Mouse (Mus musculus) fat pad, adult 2 months (tissue): ENCODE data around the gene Krt75.

Experiments
- DNase-seq: peaks from one replicate; pipeline ENCODE4 v3.0.0-alpha.2; 2011; ENCODE audit warnings: low read depth, low spot score; ENCODE audit errors: extremely low read depth

Krt75 gene

DNA sequence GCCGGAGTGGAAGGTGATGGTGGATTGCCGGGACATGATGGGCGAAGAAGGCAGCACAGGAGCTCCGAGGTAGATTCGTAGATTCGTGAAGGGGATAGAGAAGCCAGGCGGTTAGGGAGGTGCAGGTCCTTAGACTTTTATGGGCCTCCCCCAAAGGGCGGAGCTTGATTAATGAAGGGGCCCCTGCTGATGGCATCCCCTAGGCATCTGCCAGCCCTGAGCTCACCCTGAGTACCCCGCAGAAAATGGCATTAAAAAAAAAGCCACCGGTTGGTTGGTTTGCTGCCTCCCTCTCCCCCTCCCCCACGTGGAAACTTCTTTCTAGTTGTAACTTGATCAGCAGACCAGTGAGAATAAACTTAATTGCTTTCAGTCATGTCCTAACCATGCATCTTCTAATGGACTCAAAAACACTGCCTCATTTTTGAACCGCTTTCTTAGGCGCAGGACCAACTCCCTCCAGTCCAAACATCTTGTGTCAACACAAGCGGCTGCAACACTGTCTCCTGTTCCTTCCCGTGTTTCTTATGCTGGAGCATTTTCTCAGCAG lies at the start of gene Krt75:
Krt75 (minus strand) TSS at position 109 of the 550 bp plus-strand sequence.
- no peak for DNase-seq

DNA sequence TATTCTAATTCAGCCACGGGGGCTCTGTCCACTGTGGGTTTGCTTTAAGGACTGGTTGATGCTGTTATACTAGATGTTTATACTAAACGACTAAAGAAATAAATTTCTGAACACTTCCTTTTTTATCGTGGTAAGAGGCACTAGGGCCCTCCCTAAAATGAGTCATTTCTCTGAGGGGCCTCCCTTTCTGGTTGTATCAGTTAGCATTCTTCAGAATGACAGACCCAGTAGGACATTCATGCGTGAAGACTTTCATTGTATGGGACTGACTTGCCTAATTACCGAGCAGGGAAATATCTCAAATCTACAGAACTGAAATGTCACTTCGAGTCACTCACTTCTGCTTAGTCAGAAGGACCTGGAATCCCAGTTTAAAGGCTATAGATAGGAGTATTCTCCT lies 25.4 kb upstream of the Krt75 start:
- DNase-seq, result no peak

DNA sequence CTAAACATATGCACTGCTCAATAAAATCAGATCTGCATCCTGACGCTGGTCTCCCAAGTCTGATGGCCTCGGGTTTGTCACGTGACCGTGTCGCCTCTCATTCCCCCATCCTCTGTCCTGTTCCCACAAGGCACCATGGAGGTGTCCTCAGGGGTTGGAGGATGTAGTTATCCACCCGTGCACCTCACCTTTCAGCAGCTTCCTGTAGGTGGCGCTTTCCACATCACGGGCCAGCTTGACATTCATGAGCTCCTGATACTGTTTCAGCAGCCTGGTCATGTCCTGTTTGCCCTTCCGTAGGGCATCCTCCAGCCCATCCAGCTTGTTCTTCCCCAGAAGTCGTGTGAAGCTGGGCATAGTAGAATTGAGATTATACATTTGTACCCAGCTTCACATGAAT lies 14.5 kb upstream of the Krt75 start:
- DNase-seq, result no peak

DNA sequence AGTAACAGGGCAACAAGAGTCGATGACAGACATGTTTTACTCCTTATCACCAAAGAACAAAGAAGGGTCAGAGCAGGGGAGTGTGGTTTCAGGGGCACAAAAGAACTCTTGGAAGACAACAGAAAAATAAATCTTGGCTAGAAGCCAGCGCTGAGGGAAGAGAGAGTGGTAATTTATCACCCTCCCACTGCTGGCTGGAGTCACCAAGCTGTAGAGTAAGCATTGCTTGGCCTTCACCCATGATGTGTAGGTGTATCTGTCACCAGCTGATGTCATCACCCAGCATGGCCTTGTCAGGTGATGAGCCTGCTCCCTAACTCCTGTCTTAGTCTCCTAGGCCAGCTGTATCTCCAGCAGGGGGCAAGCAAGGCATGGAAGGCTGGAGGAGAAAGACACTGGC lies 10.8 kb upstream of the Krt75 start:
- DNase-seq, result peak; percentile 76

DNA sequence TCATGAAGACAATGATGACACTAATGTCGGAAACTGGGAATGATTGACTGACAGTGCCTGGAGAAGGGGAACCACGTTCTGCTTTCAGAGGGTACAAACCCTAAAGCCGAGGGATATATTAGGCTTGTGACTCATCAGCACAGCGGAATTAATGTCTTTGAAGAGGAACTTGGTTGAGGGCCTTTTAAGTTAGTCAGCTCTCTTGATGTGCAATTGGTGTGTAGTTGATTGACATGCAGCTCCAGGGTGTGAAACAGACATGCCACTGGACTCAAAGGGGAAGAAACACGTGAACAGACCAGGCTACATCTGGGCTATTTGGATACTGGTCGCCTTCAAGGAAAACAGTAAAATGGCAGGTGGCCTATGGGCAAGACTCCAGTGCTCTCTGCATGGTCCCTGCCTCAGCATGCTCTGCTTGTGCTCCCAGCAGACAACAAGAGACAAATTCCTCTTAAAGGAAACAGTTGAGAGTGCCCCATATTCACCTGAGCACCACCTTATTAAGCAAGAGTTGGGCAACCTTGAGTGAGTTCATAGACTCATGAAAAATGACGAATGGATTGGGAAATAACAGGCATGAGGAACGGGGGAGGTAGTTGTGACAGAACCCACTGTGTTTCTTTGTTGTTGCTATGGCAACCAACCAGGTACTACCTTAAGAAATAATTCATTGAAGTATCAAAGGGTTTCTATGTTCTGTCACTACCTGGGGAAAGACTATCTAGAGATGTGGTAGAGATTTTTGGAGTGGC lies 9.7 kb upstream of the Krt75 start:
- DNase-seq, result peak; percentile 83

DNA sequence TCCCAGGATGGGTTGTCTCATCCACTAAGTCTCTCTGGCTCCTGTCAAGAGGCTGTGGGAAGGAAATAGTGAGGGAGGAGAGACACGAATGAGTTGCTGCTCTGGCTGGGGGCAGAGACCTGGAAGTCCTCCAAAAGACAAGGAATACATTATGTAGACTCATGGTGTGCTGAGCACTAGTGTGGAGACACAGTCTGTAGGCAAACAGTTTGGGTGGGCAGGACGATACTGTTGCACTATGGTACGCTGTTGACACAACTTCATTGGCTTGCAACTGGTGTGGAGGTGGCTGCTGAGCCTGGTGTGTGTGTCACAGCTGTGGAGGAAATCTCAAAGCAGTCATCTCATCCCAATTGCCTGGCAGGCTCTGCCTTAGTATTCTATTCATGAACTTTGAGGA lies 8.0 kb upstream of the Krt75 start:
- DNase-seq, result no peak

DNA sequence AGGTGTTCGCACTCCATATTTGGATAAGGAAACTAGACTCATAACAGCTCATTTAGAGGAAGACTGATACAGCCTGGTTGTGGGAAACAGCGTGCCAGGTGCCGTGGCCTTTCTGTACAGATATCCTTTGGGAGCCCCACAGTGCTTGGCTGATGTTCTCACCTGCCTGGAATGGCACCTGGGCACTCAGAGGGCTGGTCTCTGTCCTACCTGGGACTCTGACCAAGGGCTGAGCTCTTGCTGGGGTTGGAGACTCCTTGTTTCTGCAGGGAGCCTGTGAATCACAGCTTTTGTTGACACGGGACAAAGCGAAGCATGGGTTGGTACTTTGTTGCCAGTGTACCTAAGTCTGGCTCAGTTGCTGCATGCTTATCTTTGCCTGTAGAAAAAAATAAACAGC lies 1.8 kb upstream of the Krt75 start:
- DNase-seq, result no peak

DNA sequence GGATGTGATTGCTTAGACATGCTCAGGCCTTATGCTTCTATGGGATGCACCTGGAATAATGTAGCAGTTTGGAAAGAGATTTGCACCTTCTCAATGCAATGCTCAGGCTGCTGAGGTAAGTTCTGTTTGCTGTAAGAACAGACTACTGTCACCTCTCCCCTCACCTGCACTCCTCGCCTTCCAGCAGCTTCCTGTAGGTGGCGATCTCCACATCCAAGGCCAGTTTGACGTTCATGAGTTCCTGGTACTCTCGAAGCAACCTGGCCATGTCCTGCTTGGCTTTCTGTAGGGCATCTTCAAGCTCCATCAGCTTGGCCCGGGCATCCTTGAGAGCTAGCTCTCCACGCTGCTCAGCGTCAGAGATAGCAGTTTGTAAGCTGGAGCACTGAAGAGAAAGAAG lies 5.9 kb downstream of the Krt75 start:
- no peak for DNase-seq

DNA sequence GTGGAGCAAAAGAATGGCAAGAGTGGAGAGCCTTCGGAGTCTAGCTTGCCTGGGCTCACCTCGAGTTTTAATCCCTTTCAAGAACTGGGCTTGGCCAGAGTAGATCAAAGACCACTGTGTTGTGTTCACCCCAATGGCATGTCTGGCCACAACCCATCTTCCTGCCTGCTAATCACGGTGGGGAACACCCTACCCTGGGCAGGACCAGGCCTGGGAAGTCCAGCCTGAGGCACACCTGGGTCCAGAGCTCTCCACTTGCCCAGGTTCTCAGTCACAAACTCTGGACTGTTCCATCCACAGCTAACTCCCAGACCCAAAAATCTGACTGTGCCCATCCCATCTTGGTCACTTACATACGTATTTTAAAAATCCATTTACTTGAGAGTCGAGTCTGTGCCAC lies 10.9 kb downstream of the Krt75 start, which contains the start of gene Krt90:
Krt90 (minus strand) TSS at position 101 of the 400 bp plus-strand sequence.
- DNase-seq, result no peak

DNA sequence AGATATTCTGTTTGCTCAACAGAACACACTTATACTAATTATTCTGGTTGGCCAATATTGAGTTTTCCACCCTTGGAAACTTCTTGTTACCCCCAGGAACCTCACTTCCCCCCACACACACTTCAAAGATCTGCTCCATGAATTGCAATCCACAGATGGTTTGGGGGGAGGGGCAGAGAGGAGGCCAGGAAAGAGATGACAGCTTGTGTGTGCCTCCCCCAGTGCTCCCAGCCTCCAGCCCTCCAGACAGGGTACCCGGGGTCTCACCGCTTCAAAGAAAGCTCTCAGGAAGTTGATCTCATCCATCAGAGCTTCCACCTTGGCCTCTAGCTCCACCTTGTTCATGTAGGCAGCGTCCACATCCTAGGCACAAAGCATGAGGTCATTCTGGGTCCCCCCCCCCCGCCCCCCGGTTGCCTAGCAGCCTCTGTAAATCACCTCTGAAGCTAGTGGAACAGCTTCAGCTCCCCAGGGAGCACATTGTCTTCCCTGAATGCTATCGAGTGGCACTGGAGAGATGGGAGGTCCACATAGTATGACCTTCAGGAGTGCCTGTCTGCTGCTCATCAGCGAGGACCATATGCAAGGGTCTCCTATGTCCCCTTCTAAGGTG lies 15.6 kb downstream of the Krt75 start:
- no peak for DNase-seq

DNA sequence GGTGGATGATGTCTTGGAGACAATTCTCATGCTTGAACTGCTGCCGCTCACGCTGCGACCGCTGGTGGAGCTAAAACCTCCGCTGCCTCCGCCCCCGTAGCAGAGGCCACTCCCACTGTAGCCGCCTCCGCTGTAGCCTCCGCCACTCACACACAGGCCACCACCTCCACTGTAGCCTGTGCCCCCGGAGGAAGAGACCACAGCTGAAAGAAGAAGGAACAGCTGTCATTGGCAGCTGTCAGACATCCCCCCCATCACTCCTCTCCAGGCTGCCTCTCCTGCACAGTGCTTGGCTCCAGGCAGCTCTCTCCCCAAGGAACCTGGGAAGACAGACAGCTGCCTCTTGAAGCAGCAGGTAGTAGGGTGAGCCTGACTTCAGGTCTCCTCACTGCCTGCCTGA lies 20.5 kb downstream of the Krt75 start:
- DNase-seq, result no peak

DNA sequence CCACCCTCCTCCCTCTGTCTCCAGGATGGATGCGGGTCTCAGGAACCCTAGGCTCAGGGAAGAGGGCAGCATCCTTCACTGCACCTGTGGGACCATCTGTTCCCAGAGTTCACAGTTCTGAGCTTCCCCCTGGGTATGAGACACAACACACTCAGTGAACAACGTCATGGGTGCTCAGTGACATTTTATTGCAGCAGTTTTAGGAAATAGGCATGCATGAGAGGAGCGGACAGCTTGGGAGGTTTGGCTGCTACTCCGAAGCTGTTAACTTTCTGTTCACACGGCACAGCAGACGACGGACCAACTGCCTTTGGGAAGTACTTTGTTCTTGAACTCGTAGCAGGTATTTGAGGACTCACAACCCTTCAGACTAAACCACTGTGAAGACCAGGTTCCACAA lies 21.5 kb downstream of the Krt75 start:
- DNase-seq, result no peak

DNA sequence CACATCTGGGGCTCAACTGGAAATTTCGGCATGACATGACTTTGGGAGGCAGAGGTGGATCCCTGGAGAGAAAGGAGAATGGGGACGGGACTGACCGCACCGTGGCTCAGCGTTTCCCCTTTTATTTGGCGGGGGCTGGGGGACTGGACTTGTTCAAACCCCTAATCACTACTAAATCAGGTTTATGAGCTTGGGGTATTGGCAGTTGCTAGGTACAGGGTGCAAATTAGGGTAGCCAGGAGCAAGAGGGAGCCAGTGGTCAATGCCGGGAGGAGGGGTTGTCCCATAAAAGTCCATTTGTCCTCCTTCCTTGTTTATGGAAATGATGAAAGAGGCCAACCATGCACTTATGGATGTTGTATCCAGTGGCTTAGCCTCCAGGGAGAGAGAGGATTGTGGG lies 23.1 kb downstream of the Krt75 start, which contains the start of gene Krt82:
Krt82 (minus strand) TSS at position 101 of the 400 bp plus-strand sequence.
- DNase-seq, result no peak

DNA sequence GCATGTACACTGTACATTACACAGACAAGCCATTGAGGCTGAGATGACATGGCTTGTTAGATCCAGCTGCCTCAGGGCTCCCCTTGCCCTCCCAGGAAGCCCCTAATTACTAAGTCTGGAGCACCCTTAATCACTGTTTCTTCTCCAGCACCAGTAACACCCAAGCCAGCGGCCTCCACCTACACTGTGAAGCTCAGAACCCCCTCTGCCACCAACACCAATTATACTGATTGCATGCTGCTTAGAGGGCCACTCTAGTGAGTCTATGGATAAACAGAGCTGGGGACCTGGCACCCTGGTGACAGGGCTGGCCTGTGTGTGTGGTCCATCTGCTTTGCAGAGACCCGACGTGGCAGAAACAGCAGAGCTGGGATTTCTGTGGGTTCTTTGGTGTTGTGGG lies 29.2 kb downstream of the Krt75 start:
- no peak for DNase-seq

DNA sequence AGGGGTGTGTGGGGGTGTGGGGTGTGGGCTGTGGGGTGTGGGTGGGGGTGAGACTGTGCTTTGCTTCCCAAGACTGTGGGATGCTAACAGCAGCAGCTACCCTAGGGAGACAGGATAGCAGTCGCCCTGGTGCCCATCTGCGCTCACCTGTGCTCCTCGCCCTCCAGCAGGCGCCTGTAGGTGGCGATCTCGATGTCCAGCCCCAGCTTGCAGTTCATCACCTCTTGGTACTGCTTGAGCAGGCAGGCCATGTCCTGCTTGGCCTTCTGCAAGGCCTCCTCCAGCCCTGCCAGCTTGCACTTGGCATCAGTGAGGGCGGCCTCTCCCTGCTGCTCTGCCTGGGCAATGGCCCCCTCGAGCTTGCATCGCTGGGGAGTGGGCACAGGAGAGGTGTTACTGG lies 31.2 kb downstream of the Krt75 start:
- DNase-seq, result no peak

DNA sequence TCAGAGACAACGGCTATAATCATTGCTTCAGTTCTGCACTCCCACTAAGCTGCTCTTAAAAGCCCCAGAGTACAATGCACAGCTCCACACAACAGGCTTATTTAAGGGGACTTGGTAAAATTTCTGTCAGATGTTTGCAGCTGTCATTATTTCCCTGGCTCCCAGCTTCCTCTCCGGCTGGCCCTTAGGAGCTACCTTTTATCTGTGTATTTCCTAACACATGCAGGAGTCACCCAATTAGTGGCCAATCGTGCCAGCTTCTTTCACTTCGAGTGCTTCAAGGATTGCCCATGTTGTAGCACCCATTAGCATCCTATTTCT lies 35.2 kb downstream of the Krt75 start:
- DNase-seq, result no peak

DNA sequence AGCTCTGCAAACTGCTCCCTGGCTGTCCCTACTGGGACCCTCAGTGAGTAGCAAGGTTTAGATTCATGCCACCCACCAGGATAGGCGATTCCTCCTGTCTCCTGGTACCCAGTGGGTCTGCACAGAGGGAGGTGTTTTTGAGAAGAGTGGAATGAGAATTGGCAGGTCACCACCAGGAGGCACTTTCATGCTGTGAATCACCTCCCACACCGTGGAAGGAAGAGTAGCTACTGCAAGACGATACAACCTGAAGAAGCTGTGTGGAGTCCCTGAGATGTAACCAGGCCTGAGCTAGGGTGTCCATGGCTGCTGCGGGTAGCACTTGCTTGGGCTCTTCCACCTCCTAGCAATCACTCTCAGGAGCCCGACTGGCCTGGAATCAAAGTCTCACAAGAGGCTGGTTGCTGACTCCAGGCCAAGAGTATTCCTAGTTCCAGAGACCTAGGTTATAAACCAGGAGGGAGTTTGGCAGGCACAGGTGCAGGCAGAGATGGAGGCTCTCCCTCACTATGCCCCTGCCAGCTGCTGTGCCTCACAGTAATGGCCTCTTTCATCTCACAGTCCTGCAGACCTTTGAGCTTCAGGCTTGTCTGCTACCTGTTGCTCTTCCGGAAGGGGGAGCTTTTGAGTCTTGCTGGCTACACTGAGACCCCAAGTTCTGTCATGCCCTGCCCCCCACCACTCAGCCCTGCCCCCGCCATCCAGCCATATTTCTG lies 35.7 kb downstream of the Krt75 start:
- DNase-seq, result no peak

DNA sequence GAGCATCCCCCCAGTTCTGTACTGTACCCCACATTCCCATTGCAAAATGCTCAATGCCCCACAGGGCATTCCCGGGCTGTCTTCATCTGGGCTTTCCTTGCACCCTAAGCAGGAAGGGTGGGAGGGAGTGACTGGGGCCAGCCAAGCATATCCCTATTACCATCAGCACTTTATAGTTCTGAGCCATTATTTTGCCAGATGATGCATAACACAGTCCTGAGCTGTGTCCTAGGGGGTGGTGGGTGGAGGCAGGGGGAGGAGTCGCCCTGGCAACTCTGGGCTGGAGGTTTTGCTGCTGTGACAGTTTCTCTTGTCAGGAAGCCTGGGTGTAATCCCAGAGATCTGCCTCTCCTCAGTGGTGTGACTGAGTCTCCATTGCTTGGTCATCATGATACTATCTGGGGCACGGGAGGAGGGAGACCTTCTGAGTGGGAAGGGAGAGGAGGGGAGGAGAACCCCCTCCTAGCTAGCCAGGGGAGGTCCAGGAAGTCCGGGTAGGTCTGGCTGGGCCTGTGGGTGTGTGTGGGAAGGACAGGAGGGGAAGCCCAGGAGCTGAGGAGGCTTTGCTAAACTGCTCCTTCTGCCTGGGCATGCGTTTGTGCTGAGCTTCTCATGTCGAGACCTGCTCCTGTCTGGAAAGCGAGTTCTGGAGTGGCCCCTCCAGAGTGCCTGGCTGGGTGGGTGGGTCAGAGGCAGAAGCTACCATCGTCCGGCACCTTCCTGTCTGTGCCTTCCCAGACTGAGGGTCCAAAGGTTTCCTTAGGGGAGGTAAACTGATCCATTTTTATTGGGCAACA lies 37.5 kb downstream of the Krt75 start:
- peak; percentile 23 for DNase-seq

DNA sequence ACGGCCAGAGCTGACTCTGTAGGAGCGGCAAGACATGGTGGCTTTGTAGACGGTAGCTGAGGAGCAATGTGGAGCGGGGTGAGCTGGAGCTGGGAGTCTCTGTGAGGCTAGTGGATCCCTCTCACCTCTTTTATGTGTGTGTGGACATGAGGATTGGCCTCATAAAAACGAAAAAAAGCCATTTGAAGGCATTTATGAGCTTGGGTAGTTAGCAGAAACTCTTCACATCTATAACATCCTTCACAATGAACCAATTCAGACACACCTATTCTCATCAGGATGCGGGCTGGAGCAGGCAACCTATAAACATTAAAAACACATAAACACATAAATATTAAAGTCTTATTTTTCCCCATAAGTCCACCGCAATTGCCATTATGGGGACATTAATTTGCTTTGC lies 41.0 kb downstream of the Krt75 start, which contains the start of gene Krt84:
Krt84 (minus strand) TSS at position 101 of the 400 bp plus-strand sequence.
- no peak for DNase-seq

DNA sequence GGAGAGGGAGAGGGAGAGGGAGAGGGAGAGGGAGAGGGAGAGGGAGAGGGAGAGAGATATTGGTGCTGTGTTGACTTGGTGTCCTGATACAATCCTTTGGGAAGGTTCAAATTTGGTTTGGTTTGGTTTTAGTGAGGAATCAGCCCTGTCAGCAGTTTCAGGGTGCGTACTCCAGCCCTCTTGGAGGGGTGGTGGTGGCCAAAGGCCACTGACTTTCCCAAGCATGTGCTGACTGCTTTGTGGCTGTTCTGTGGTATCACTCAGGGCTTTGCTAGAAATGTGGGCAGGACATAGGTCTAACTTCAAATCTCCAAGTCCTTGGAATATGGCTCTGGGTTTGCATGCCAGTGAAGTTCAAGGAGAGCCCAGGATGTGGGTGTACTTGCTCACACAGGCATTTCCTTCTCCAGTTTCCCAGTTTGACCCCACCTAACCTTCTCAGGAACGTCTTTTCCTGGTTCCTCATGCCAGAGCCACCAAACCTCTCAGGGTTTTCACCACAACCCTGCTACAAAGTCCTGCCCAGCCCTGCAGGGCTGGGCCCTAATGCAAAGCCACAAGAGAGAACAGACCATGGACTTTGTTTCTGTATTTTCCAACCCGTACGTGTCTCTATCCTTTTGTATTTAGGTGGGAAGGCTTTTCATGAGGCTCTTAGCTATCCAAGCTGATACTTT lies 51.0 kb downstream of the Krt75 start:
- DNase-seq, result no peak
